Mouse (Mus musculus) limb, embryonic 11.5 days (tissue): Measurements from ENCODE around the gene Cnksr3. TPM values are rescaled to one million over a fixed set of nuclear protein-coding genes. Genes with fewer than 3 reads are reported as not detected.

Experiments
- polyA plus RNA-seq: library from polyadenylated mRNA; unstranded; fragments of >200 nt; fragmentation: Nextera tagmentation; extraction: Ambion mirVana; gene quantifications from 2 replicates; pipeline ENCODE4 v1.2.1, GENCODE M21; 2014

Cnksr3 gene
- polyA plus RNA-seq, 1 experiment from 2014 or later = 11.9 TPM

Other genes with a start within 250 kb of the Cnksr3 start
- 0.27 and 0.28 TPM in 2 replicates for gene Ipcef1, start 159.8 kb downstream of the Cnksr3 start, polyA plus RNA-seq